Mouse (Mus musculus): ENCODE measurements around the gene Stard13.

- TF ChIP-seq POLR2A (IDR thresholded peaks at IDR 0.05; ENCODE audit: extremely low read depth, insufficient read depth, low read length), result no peak
- no peak for TF ChIP-seq CTCF (IDR thresholded peaks at IDR 0.05; ENCODE audit: extremely low read depth, insufficient read depth, low read length)
Observed at GRCm38 (mm10) chr5:151089201-151089600, 144.4 kb downstream of the Stard13 start.
